Mouse (Mus musculus): ENCODE measurements around the gene Noxred1.
A peak's percentile ranks its signal among the peaks of the same experiment; 100 is the strongest.
"Not testable (repeated sequence)": the region's sequence is repeated elsewhere in the genome, so short reads cannot be mapped to it uniquely, and the experiment has no call there.

The Noxred1 gene

GRCm38 (mm10) chr12:87229633-87230032 is 8.9 kb downstream of the Noxred1 start:
- no peak for DNase-seq (ENCODE audit: low read depth, low spot score)

- DNase-seq (ENCODE audit: low read depth, low spot score) = no peak
These were observed 11.7 kb downstream of the Noxred1 start for GRCm38 (mm10) chr12:87226801-87227200.

GRCm38 (mm10) chr12:87224950-87225349 is 13.6 kb downstream of the Noxred1 start:
- DNase-seq (ENCODE audit: low read depth, low spot score) = no peak

- no peak for DNase-seq (ENCODE audit: low read depth, low spot score)
These were observed 19.2 kb downstream of the Noxred1 start for GRCm38 (mm10) chr12:87219362-87219761.

- no peak for DNase-seq (ENCODE audit: low read depth, low spot score)
These were observed 20.9 kb downstream of the Noxred1 start for GRCm38 (mm10) chr12:87217596-87217995.

GRCm38 (mm10) chr12:87216053-87216452 is 22.5 kb downstream of the Noxred1 start:
- no peak for DNase-seq (ENCODE audit: low read depth, low spot score)

DNA sequence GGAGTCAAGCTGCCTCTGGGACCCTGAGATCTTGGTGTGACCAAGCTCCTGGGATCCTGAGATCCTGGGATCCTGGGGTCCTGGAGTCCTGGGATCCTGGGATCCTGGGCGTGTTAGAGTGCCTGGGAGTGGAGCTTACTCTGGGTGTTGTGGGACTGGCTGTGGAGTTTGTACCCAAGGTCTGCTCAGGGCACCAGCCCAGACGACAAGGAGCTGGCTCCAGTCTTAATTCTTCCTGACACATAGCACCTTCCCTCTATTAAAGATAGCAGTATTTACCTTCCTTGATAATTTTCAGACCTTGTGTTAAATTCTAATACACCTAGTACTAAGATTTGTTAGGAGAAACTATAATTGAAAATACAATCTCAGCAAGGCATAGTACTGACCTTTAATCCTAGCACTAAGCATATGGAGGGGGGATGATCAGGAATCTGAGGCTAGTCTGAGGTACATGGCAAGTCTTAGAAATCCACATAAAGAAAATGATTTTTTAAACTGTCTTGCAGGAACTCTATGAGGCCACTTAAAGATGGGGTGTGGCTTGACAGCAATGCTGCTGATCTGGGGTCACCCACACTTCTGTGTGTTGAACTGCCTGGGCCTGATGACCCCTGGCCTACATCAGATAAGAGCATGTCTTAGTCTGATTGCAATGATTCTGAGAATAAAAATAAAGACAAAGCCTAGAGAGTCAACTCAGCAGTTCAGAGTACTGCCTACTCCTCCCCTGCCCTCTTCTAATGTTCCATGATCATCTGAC is 25.5 kb downstream of the Noxred1 start:
- DNase-seq (ENCODE audit: low read depth, low spot score) = no peak

DNA sequence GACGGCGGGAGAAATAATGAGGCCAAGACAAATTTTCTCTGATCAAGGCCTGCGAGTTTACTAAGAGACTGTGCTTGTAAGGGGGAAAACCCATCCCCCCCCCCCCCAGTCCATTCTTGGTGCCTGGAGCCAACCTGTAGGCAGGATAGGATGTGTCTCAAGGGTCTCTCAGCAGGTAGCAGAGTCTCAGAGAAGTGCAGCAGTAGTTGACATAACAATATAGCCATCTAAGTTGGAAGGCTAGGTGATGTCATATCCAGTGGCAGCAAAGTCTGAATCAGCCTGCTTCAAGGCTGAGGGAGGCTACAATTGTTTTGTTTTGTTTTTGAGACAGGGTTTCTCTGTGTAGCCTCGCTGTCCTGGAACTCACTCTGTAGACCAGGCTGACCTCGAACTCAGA is 32.7 kb downstream of the Noxred1 start:
- not testable (repeated sequence) for DNase-seq (ENCODE audit: low read depth, low spot score)

- no peak for DNase-seq (ENCODE audit: low read depth, low spot score)
These were observed 36.8 kb downstream of the Noxred1 start for GRCm38 (mm10) chr12:87201694-87202093.

GRCm38 (mm10) chr12:87199973-87200586 is 38.5 kb downstream of the Noxred1 start, which contains the start of gene Tmed8:
TSS of gene Tmed8 (minus strand) at chr12:87200454.
- DNase-seq (ENCODE audit: low read depth, low spot score) = peak; percentile 94

DNA sequence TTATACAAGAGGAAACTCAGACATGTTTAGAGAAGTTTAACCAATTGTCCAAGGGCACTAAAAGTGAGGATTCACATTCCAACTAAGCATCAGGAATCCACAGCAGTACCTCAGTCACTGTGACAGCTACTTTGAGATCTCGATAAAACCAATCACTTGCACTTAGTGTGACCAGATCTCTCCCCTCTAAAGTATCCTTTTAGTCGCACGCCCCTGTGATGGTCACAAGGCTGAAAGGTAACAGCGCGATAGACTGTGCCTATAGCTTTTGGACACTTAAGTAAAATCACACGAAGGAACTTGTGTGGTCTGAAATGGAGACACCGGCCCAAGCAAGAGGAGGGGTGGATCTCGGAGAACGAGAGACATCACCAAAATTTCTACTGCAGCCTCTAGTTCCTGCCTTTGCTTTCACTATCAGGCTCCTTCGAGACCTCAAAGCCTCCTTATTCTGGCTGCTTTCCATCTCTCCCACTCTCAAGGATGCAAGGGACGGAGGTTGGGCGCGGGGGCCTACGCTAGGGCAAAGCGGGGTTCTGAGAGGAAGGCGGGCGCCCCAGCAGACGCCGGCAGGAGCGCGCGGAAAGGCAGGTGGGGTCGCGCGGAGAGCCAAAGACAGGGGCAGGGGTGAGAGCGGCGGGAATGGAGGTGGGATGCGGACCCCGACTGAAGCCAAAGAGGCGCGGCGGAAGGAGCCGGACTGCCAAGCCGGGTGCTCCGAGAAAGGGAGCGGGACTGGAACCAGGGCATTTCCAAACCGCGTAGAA is 39.1 kb downstream of the Noxred1 start, which contains the start of gene Samd15:
Samd15 (plus strand) TSS at position 518 of the 767 bp plus-strand sequence.
- peak; percentile 64 for DNase-seq (ENCODE audit: low read depth, low spot score)

GRCm38 (mm10) chr12:87198792-87199191 is 39.7 kb downstream of the Noxred1 start:
- peak; percentile 26 for DNase-seq (ENCODE audit: low read depth, low spot score)

- DNase-seq (ENCODE audit: low read depth, low spot score) = no peak
These were observed 42.2 kb downstream of the Noxred1 start for GRCm38 (mm10) chr12:87196310-87196709.

- DNase-seq (ENCODE audit: low read depth, low spot score) = no peak
These were observed 43.5 kb downstream of the Noxred1 start for GRCm38 (mm10) chr12:87195069-87195468.

- DNase-seq (ENCODE audit: low read depth, low spot score) = no peak
These were observed 45.5 kb downstream of the Noxred1 start for GRCm38 (mm10) chr12:87193008-87193407.

- no peak for DNase-seq (ENCODE audit: low read depth, low spot score)
These were observed 60.9 kb downstream of the Noxred1 start for GRCm38 (mm10) chr12:87177631-87178030.

- peak; percentile 68 for DNase-seq (ENCODE audit: low read depth, low spot score)
These were observed 63.2 kb downstream of the Noxred1 start for GRCm38 (mm10) chr12:87175194-87175946.
